Mouse (Mus musculus): ENCODE results near the gene Usp43. TPM values are rescaled to one million over a fixed set of nuclear protein-coding genes. Genes with fewer than 3 reads are reported as not detected.

The Usp43 gene
- polyA plus RNA-seq, 1 experiment, result 12.9 TPM

GRCm38 (mm10) chr11:67911074-67911473, 10.9 kb downstream of the Usp43 start:
- DNase-seq (ENCODE audit: low read depth, low spot score), result no peak
- WGBS, result 65% methylated on average over 5 of the region's 5 CpGs

- 80% methylated on average over 4 of the region's 4 CpGs for WGBS
- DNase-seq (ENCODE audit: low read depth, low spot score), result no peak
Measured at GRCm38 (mm10) chr11:67903756-67904155, 18.2 kb downstream of the Usp43 start.

GRCm38 (mm10) chr11:67897064-67897560, 24.8 kb downstream of the Usp43 start:
- DNase-seq (ENCODE audit: low read depth, low spot score), result peak; percentile 48
- WGBS, result 25% methylated on average over 8 of the region's 8 CpGs

- 93% methylated on average over 7 of the region's 7 CpGs for WGBS
- DNase-seq (ENCODE audit: low read depth, low spot score), result no peak
Measured at GRCm38 (mm10) chr11:67895641-67896040, 26.3 kb downstream of the Usp43 start.

- WGBS, result 85% methylated on average over 5 of the region's 5 CpGs
- DNase-seq (ENCODE audit: low read depth, low spot score), result no peak
Measured at GRCm38 (mm10) chr11:67888521-67888920, 33.4 kb downstream of the Usp43 start.

- DNase-seq (ENCODE audit: low read depth, low spot score), result no peak
- 98% methylated on average over 2 of the region's 2 CpGs for WGBS
Measured at GRCm38 (mm10) chr11:67885921-67886320, 36.0 kb downstream of the Usp43 start.

- DNase-seq (ENCODE audit: low read depth, low spot score), result peak; percentile 98
- 28% methylated on average over 9 of the region's 9 CpGs for WGBS
Measured at GRCm38 (mm10) chr11:67865521-67866197, 56.3 kb downstream of the Usp43 start.

GRCm38 (mm10) chr11:67865100-67865499, 56.9 kb downstream of the Usp43 start:
- DNase-seq (ENCODE audit: low read depth, low spot score), result no peak
- WGBS, result 43% methylated on average over 5 of the region's 5 CpGs

- 15% methylated on average over 7 of the region's 7 CpGs for whole genome bisulfite sequencing
- no peak for DNase-seq (ENCODE audit: low read depth, low spot score)
Measured at GRCm38 (mm10) chr11:67861399-67861838, 60.5 kb downstream of the Usp43 start.

- DNase-seq (ENCODE audit: low read depth, low spot score), result no peak
- WGBS, result 37% methylated on average over 7 of the region's 7 CpGs
Measured at GRCm38 (mm10) chr11:67860743-67861398, 61.1 kb downstream of the Usp43 start.

GRCm38 (mm10) chr11:67858518-67858917, 63.4 kb downstream of the Usp43 start:
- 88% methylated on average over 9 of the region's 9 CpGs for WGBS

GRCm38 (mm10) chr11:67855035-67855434, 66.9 kb downstream of the Usp43 start:
- whole genome bisulfite sequencing, result 19% methylated on average over 2 of the region's 2 CpGs
- no peak for DNase-seq (ENCODE audit: low read depth, low spot score)

More at GRCm38 (mm10) chr11:67858518-67858917, 63.4 kb downstream of the Usp43 start:
- DNase-seq (ENCODE audit: low read depth, low spot score), result no peak

GRCm38 (mm10) chr11:67853996-67854395, 68.0 kb downstream of the Usp43 start:
- WGBS, result 48% methylated on average over 6 of the region's 6 CpGs

GRCm38 (mm10) chr11:67851770-67852169, 70.2 kb downstream of the Usp43 start:
- 60% methylated on average over 5 of the region's 5 CpGs for WGBS
- no peak for DNase-seq (ENCODE audit: low read depth, low spot score)

More at GRCm38 (mm10) chr11:67853996-67854395, 68.0 kb downstream of the Usp43 start:
- no peak for DNase-seq (ENCODE audit: low read depth, low spot score)

- DNase-seq (ENCODE audit: low read depth, low spot score), result no peak
- 82% methylated on average over 4 of the region's 4 CpGs for WGBS
Measured at GRCm38 (mm10) chr11:67845193-67845592, 76.8 kb downstream of the Usp43 start.

- no peak for DNase-seq (ENCODE audit: low read depth, low spot score)
- 58% methylated on average over 1 of the region's 1 CpGs for WGBS
Measured at GRCm38 (mm10) chr11:67839810-67840209, 82.1 kb downstream of the Usp43 start.

GRCm38 (mm10) chr11:67835408-67836078, 86.4 kb downstream of the Usp43 start:
- DNase-seq (ENCODE audit: low read depth, low spot score), result no peak
- 80% methylated on average over 10 of the region's 10 CpGs for WGBS

GRCm38 (mm10) chr11:67831820-67832219, 90.1 kb downstream of the Usp43 start:
- 66% methylated on average over 5 of the region's 5 CpGs for WGBS

GRCm38 (mm10) chr11:67829530-67829929, 92.4 kb downstream of the Usp43 start:
- 66% methylated on average over 6 of the region's 6 CpGs for WGBS
- no peak for DNase-seq (ENCODE audit: low read depth, low spot score)

More at GRCm38 (mm10) chr11:67831820-67832219, 90.1 kb downstream of the Usp43 start:
- DNase-seq (ENCODE audit: low read depth, low spot score), result no peak

GRCm38 (mm10) chr11:67828360-67829059, 93.4 kb downstream of the Usp43 start:
- WGBS, result 9% methylated on average over 12 of the region's 12 CpGs

More at GRCm38 (mm10) chr11:67828360-67829059, 93.4 kb downstream of the Usp43 start:
- peak; percentile 62 for DNase-seq (ENCODE audit: low read depth, low spot score)

Data from large intestine, adult 2 months (tissue).